Mouse (Mus musculus): ENCODE data around the gene Kcnrg. TPM values are rescaled to one million over a fixed set of nuclear protein-coding genes. Genes with fewer than 3 reads are reported as not detected.

Kcnrg gene
- total and polyA plus RNA-seq, 3 experiments, result 0.13 to 0.51 TPM; not detected in 1

DNA sequence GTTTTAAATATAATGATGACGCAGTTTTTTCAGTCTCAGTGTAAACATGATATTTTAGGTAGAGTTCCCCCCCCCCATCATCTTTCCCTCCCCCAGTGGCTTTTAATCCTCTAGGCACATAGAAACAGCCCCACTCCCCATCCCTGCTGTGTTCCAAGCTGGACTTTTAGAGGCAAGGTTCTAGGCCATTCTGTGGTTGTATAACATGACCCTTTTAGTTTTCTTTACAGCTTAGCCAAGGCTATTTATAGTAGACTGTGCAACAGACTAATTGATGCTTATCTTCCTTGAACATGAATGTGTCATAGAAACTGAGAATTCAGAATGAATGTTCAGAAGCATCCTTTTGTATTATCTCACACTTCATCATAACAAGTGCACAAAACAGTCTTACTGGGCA is 54.2 kb downstream of the Kcnrg start:
- WGBS, result 55% methylated on average over 1 of the region's 1 CpGs
- no peak overlapping the region for H3K4me3 ChIP-seq
- no peak overlapping the region for H3K27ac ChIP-seq
- intact Hi-C loops (cut with DNase I), result no loop called here
- TF ChIP-seq EP300 (IDR thresholded peaks at IDR 0.05; ENCODE audit: insufficient read depth, low read depth, low read length) (no peak), CTCF (IDR thresholded peaks at IDR 0.05) (no peak), POLR2A (IDR thresholded peaks at IDR 0.05; ENCODE audit: insufficient read depth, low read depth, low read length) (no peak)
- no peak overlapping the region for H3K9ac ChIP-seq (ENCODE audit: low read depth, low read length)
- H3K36me3 ChIP-seq (ENCODE audit: control insufficient read depth, insufficient read depth, low read length), result peaks cover 16% of the 10 kb centered on the region
- no peaks in the 10 kb centered on the region for H3K27me3 ChIP-seq (ENCODE audit: control insufficient read depth, insufficient read depth, low read length)
- DNase-seq, result no peak
- H3K4me1 ChIP-seq (ENCODE audit: control insufficient read depth, insufficient read depth, low read length), result no peaks in the 10 kb centered on the region; the same call in none of the 2 replicates
- H3K79me2 ChIP-seq (replicated peaks; ENCODE audit: control insufficient read depth, insufficient read depth, low read length), result 0 out of 2 replicates have a peak, but pooled peaks cover 4% of the 10 kb centered on the region

DNA sequence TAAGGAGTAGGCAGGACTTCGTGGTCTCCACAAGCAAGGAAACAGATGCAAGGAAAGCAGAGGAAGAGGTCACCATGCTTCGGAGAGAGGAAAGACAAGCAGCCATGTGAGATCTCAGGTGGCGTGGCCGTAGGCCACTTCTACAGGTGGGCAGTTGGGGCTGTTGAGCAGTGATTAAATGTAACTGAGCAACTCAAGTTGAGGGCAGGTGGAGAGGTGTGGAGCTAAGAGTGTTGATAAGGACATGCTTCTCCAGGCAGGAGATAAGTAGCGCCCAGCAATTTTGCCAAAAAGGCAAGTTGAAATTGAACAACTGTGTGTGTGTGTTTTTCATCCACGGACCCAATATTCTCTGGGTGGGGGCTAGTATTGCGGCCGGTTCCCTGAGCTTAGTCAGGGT is 55.0 kb downstream of the Kcnrg start:
- intact Hi-C loops (cut with DNase I), result no loop called here
- Histone ChIP-seq H3K36me3 (ENCODE audit: control insufficient read depth, insufficient read depth, low read length) (peaks cover 17% of the 10 kb centered on the region), H3K79me2 (replicated peaks; ENCODE audit: control insufficient read depth, insufficient read depth, low read length) (0 out of 2 replicates have a peak, but pooled peaks cover 3% of the 10 kb centered on the region), H3K27ac (no peak overlapping the region), H3K4me3 (no peak overlapping the region), H3K27me3 (ENCODE audit: control insufficient read depth, insufficient read depth, low read length) (no peaks in the 10 kb centered on the region), H3K9ac (ENCODE audit: low read depth, low read length) (no peak overlapping the region), H3K4me1 (ENCODE audit: control insufficient read depth, insufficient read depth, low read length) (no peaks in the 10 kb centered on the region; the same call in 1 of the 2 replicates)
- TF ChIP-seq CTCF (IDR thresholded peaks at IDR 0.05), result no peak
- no peak for TF ChIP-seq EP300 (IDR thresholded peaks at IDR 0.05; ENCODE audit: insufficient read depth, low read depth, low read length)
- TF ChIP-seq POLR2A (IDR thresholded peaks at IDR 0.05; ENCODE audit: insufficient read depth, low read depth, low read length), result no peak
- 88% methylated on average over 8 of the region's 8 CpGs for WGBS
- DNase-seq, result no peak

Small RNA genes within 50 kb of the gene (microRNA-seq; reads per million reads assigned to microRNA genes)
- gene Mir15a (1,229 to 3,981 reads per million in 2 experiments), gene Mir16-1 (977 to 1,801 reads per million in 2 experiments)

Other genes starting within 250 kb of the Kcnrg start
- gene Ebpl, start 247.0 kb upstream of the Kcnrg start, total RNA-seq (2021), result 1 to 10 TPM in 1 of 2 experiments, under 1 TPM in 1; 0.98 to 1.2 TPM
- 1.0 and 1.3 TPM in 2 replicates for gene Ebpl, start 247.0 kb upstream of the Kcnrg start, polyA plus RNA-seq (2012; rRNA removed)
- 10 to 100 TPM; 51.3 to 53.4 TPM for gene Kpna3, start 167.6 kb upstream of the Kcnrg start, total RNA-seq (2021)
- 16.1 and 41.1 TPM in 2 replicates for gene Kpna3, start 167.6 kb upstream of the Kcnrg start, polyA plus RNA-seq (2012; rRNA removed)
- gene Spryd7, start 50.6 kb upstream of the Kcnrg start, total RNA-seq (2021), result 10 to 100 TPM; 50.0 to 56.8 TPM
- 16.3 and 24.2 TPM in 2 replicates for gene Spryd7, start 50.6 kb upstream of the Kcnrg start, polyA plus RNA-seq (2012; rRNA removed)
- 1 to 10 TPM; 6.6 to 7.5 TPM for gene Trim13, start 9.2 kb upstream of the Kcnrg start, total RNA-seq (2021)
- 4.8 and 11.0 TPM in 2 replicates for gene Trim13, start 9.2 kb upstream of the Kcnrg start, polyA plus RNA-seq (2012; rRNA removed)